Mouse (Mus musculus): ENCODE data around the gene Ptpn23.

DNA sequence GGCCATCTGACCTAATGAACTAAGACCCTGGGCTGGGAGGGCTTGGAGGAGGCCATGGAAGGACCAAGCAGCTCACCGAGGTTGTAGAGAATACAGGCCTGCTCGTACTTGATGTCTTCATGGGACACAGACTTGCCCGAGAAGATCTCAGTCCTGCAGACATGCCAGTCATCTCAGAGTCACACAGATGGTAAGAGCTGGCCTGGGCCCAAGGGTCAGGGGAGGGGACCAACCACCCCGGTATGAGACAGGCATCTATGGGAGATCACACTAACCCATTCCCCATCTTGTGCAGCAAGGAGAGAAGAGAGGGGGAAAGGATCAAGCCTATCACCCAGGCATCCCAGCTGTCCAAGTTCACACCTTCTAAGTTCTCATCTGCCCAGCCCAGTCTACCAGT, 14.7 kb downstream of the Ptpn23 start:
- TF ChIP-seq CTCF (IDR thresholded peaks at IDR 0.05; ENCODE audit: control insufficient read depth, insufficient read depth, insufficient read length) (no peak), USF1 (IDR thresholded peaks at IDR 0.05; ENCODE audit: low read depth) (no peak), MAX (IDR thresholded peaks at IDR 0.05) (no peak), MYOG (IDR thresholded peaks at IDR 0.05; ENCODE audit: control insufficient read depth, extremely low read depth, insufficient read length) (no peak), CEBPB (IDR thresholded peaks at IDR 0.05; ENCODE audit: low read depth) (no peak), FOSL1 (IDR thresholded peaks at IDR 0.05; ENCODE audit: insufficient read depth, low read length, poor library complexity, severe bottlenecking) (no peak)
